Mouse (Mus musculus) olfactory bulb, adult 2 months (tissue): ENCODE results near the gene Man1c1.

Source experiments
- CTCF ChIP-seq: fragments of 200-500 bp; IDR thresholded peaks from 2 replicates; pipeline ENCODE4 v1.5.1; 2012; ENCODE audit warnings: low read depth, mild to moderate bottlenecking, low read length, moderate library complexity; ENCODE audit not compliant: insufficient read depth
- POLR2A ChIP-seq: fragments of 200-500 bp; IDR thresholded peaks from 2 replicates; pipeline ENCODE4 v1.6.1; 2012; ENCODE audit warnings: mild to moderate bottlenecking, low read depth, low read length, moderate library complexity; ENCODE audit not compliant: insufficient read depth

GRCm38 (mm10) chr4:134684637-134685338 lies 19.3 kb downstream of the Man1c1 start:
- no peak for TF ChIP-seq CTCF
- no peak for TF ChIP-seq POLR2A
